Mouse (Mus musculus): ENCODE measurements at regions not wholly inside any gene's neighbourhood (a gene's known extent, or its start where the extent isn't known, plus 50 kb on each side); places are given as distances from the start of the nearest gene placed in this dataset.

DNA sequence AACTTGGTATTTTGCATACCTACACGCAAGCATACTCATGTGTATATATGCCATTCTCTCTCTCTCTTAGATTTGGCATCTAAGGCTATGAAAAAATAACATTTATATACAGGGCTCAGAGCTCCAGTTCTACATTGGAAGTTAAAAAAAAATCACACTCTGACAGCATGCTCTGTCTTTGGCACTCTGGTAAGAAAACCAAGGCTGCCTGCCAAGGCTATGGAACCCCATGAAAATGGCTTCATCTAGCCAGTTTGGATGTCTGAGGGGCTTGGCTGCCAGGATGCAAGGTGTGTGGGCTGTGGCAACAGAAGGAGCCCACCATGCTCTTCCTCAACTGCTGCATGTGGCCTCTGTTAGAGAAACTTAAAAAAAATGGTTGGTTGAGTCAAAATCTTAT, 83.5 kb downstream of the Cct8l1 start:
- Histone ChIP-seq H3K79me2 (ENCODE audit: control insufficient read depth, insufficient read depth) (no peaks in the 10 kb centered on the region), H3ac (ENCODE audit: control insufficient read depth, insufficient read length) (no peak overlapping the region), H3K4me3 (no peak overlapping the region), H3K27me3 (ENCODE audit: control insufficient read depth, insufficient read depth, insufficient read length) (no peaks in the 10 kb centered on the region), H3K4me2 (ENCODE audit: low read depth) (no peak overlapping the region), H3K36me3 (ENCODE audit: control insufficient read depth, insufficient read depth) (no peaks in the 10 kb centered on the region)
- TF ChIP-seq MYOG (IDR thresholded peaks at IDR 0.05; ENCODE audit: control insufficient read depth in 1 of 3, insufficient read depth in 1 of 3, insufficient read length in 2 of 3, low read depth in 2 of 3) = no peak
- no peak for TF ChIP-seq USF1 (IDR thresholded peaks at IDR 0.05; ENCODE audit: low read depth)
- no peak for TF ChIP-seq CEBPB (IDR thresholded peaks at IDR 0.05; ENCODE audit: insufficient read depth, poor library complexity, severe bottlenecking)
- TF ChIP-seq E2F4 (IDR thresholded peaks at IDR 0.05; ENCODE audit: insufficient read depth) = no peak
- no peak for TF ChIP-seq TCF3 (IDR thresholded peaks at IDR 0.05; ENCODE audit: insufficient read length, low read depth)
- TF ChIP-seq POLR2AphosphoS2 (IDR thresholded peaks at IDR 0.05; ENCODE audit: insufficient read length, low read depth) = no peak
- TF ChIP-seq TCF12 (IDR thresholded peaks at IDR 0.05; ENCODE audit: insufficient read depth, poor library complexity, severe bottlenecking) = no peak
- TF ChIP-seq SRF (IDR thresholded peaks at IDR 0.05; ENCODE audit: control insufficient read depth, insufficient read length, low read depth) = no peak
- TF ChIP-seq REST (IDR thresholded peaks at IDR 0.05; ENCODE audit: insufficient read depth, insufficient read length) = no peak
- TF ChIP-seq POLR2A (IDR thresholded peaks at IDR 0.05; ENCODE audit: insufficient read length, low read depth) = no peak

- TF ChIP-seq SRF (IDR thresholded peaks at IDR 0.05; ENCODE audit: control insufficient read depth, insufficient read length, low read depth) (no peak), REST (IDR thresholded peaks at IDR 0.05; ENCODE audit: insufficient read depth, insufficient read length) (no peak)
- H3ac ChIP-seq (ENCODE audit: control insufficient read depth, insufficient read length) = no peak overlapping the region
- no peaks in the 10 kb centered on the region for H3K27me3 ChIP-seq (ENCODE audit: control insufficient read depth, insufficient read depth, insufficient read length)
- no peaks in the 10 kb centered on the region for H3K79me2 ChIP-seq (ENCODE audit: control insufficient read depth, insufficient read depth)
- no peak overlapping the region for H3K4me2 ChIP-seq (ENCODE audit: low read depth)
- H3K4me3 ChIP-seq = no peak overlapping the region
- H3K36me3 ChIP-seq (ENCODE audit: control insufficient read depth, insufficient read depth) = no peaks in the 10 kb centered on the region
Measured at GRCm38 (mm10) chr5:25597786-25598185, 81.9 kb downstream of the Cct8l1 start.

GRCm38 (mm10) chr5:25591709-25592108, 75.8 kb downstream of the Cct8l1 start:
- Histone ChIP-seq H3K27me3 (ENCODE audit: control insufficient read depth, insufficient read depth, insufficient read length) (no peaks in the 10 kb centered on the region), H3K4me3 (no peak overlapping the region), H3K36me3 (ENCODE audit: control insufficient read depth, insufficient read depth) (no peaks in the 10 kb centered on the region), H3K4me2 (ENCODE audit: low read depth) (no peak overlapping the region), H3ac (ENCODE audit: control insufficient read depth, insufficient read length) (no peak overlapping the region), H3K79me2 (ENCODE audit: control insufficient read depth, insufficient read depth) (no peaks in the 10 kb centered on the region)
- no peak for TF ChIP-seq SRF (IDR thresholded peaks at IDR 0.05; ENCODE audit: control insufficient read depth, insufficient read length, low read depth)
- no peak for TF ChIP-seq E2F4 (IDR thresholded peaks at IDR 0.05; ENCODE audit: insufficient read depth)
- no peak for TF ChIP-seq POLR2AphosphoS2 (IDR thresholded peaks at IDR 0.05; ENCODE audit: insufficient read length, low read depth)
